Mouse (Mus musculus) forebrain, embryonic 15.5 days (tissue): ENCODE data around the gene Edem2. TPM values are rescaled to one million over a fixed set of nuclear protein-coding genes. Genes with fewer than 3 reads are reported as not detected.

Source experiments
- ATAC-seq: fragments of 200-750 bp; cut with Nextera tagmentation; replicated peaks from 2 replicates; pipeline ENCODE4 v1.8.0; 2017; ENCODE audit warnings: mild to moderate bottlenecking, moderate TSS enrichment, moderate library complexity
- H3K27ac ChIP-seq: fragments of 300-500 bp; sonication (generic); replicated peaks from 2 replicates; pipeline ENCODE4 v1.5.1; 2015; ENCODE audit warnings: mild to moderate bottlenecking, inconsistent platforms
- H3K27me3 ChIP-seq: fragments of 300-500 bp; sonication (generic); 2 replicates; pipeline ENCODE4 v1.6.1; 2015; ENCODE audit warnings: inconsistent platforms
- H3K36me3 ChIP-seq: fragments of 300-500 bp; sonication (generic); 2 replicates; pipeline ENCODE4 v1.6.1; 2015; ENCODE audit warnings: mild to moderate bottlenecking, inconsistent platforms
- H3K4me1 ChIP-seq: fragments of 300-500 bp; sonication (generic); 2 replicates; pipeline ENCODE4 v1.6.1; 2015; ENCODE audit warnings: inconsistent platforms
- H3K4me2 ChIP-seq: fragments of 300-500 bp; sonication (generic); replicated peaks from 2 replicates; pipeline ENCODE4 v1.6.1; 2015; ENCODE audit warnings: mild to moderate bottlenecking, inconsistent platforms
- H3K4me3 ChIP-seq: fragments of 300-500 bp; sonication (generic); 2 replicates; pipeline ENCODE4 v1.5.1; 2015; ENCODE audit warnings: mild to moderate bottlenecking, inconsistent platforms
- H3K9ac ChIP-seq: fragments of 300-500 bp; sonication (generic); replicated peaks from 2 replicates; pipeline ENCODE4 v1.6.1; 2015; ENCODE audit warnings: mild to moderate bottlenecking, inconsistent platforms
- H3K9me3 ChIP-seq: fragments of 300-500 bp; sonication (generic); 2 replicates; pipeline ENCODE4 v1.6.1; 2016; ENCODE audit warnings: inconsistent platforms
- WGBS: fragments of 180-500 bp; shearing (Covaris S2); methylation state at CpG from one replicate; pipeline ENCODE4 v1.1.7; 2015; ENCODE audit warnings: mixed read lengths; 5-methylcytosine and 5-hydroxymethylcytosine counted together
- polyA plus RNA-seq: library from polyadenylated mRNA; unstranded; fragments of >200 nt; fragmentation: Nextera tagmentation; extraction: Ambion mirVana; gene quantifications from 2 replicates; pipeline ENCODE4 v1.2.1, GENCODE M21; 2015

Gene Edem2
- polyA plus RNA-seq, 1 experiment from 2014 or later: 46.5 TPM

DNA sequence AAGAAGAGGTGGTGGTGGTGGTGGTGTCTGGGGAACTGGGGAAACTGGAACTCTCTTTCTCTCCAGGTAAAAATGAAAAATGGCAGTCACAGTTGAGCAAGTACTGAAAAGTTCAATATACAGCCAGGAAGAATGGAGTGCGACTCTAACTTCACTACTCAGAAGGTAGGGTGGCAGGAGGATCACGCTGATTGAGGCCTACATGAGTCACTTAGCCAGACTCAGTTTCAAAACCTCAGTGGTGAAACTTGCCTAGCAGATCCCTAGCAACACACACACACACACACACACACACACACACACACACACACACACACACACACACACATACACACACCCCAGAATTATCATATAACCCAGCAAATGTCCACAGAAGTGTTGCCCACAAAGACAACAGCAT is 47.4 kb downstream of the Edem2 start:
- 98% methylated on average over 2 of the region's 2 CpGs for WGBS
- no peaks in the 10 kb centered on the region for H3K27me3 ChIP-seq
- no peak for ATAC-seq
- H3K9me3 ChIP-seq: no peaks in the 10 kb centered on the region
- no peaks in the 10 kb centered on the region for H3K4me1 ChIP-seq
- H3K9ac ChIP-seq: no peak overlapping the region
- H3K4me2 ChIP-seq: no peak overlapping the region
- H3K27ac ChIP-seq: no peak overlapping the region
- no peak overlapping the region for H3K4me3 ChIP-seq
- H3K36me3 ChIP-seq: peaks cover 3% of the 10 kb centered on the region; the same call in 1 of the 2 replicates

DNA sequence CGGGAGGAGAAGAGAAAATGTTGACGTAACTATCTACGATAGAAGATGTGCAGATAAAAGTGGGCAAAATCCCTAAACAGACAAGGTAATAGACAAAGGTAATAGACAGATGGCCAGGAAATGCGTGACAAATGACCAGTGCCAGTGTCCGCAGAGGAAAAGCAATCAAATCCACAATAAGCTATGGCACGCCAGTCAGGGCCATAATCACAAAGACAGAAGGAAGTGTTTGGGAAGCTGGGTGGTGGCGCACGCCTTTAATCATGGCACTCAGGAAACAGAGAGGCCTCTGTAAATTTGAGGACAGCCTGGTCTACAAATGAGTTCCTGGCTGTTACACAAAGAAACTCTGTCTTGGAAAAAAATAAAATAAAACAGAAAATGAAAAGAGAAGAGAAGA is 48.1 kb downstream of the Edem2 start:
- WGBS: 82% methylated on average over 8 of the region's 8 CpGs

DNA sequence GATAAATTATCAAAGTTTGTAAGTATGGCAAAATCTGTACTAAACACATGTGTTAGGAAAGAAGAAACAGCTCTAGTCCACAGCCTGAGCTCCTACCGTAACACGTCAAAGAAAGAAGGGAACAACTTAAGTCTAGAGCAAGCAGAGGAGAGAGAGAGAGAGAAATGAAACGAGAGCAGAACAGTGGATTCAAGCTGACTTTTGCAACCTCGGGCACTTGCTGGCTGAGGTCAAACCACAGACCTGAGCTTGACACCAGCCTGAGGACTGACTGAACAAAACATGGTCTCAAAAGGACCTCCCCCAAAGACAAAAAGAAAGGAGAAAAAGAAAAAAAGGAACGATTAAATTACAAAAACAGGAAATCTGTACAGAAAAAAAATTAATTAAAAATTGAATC is 48.7 kb downstream of the Edem2 start:
- no peak for ATAC-seq
- H3K9me3 ChIP-seq: no peaks in the 10 kb centered on the region
- 79% methylated on average over 5 of the region's 5 CpGs for WGBS
- H3K9ac ChIP-seq: no peak overlapping the region
- no peaks in the 10 kb centered on the region for H3K27me3 ChIP-seq
- no peak overlapping the region for H3K27ac ChIP-seq
- no peaks in the 10 kb centered on the region for H3K4me1 ChIP-seq
- H3K36me3 ChIP-seq: peaks cover 1% of the 10 kb centered on the region; the same call in 1 of the 2 replicates
- H3K4me3 ChIP-seq: no peak overlapping the region
- no peak overlapping the region for H3K4me2 ChIP-seq

More for the DNA sequence above, 48.1 kb downstream of the Edem2 start:
- ATAC-seq: no peak
- Histone ChIP-seq H3K9me3 (no peaks in the 10 kb centered on the region), H3K4me2 (no peak overlapping the region), H3K4me1 (no peaks in the 10 kb centered on the region), H3K36me3 (peaks cover 3% of the 10 kb centered on the region; the same call in 1 of the 2 replicates), H3K27me3 (no peaks in the 10 kb centered on the region), H3K27ac (no peak overlapping the region), H3K9ac (no peak overlapping the region), H3K4me3 (no peak overlapping the region)

DNA sequence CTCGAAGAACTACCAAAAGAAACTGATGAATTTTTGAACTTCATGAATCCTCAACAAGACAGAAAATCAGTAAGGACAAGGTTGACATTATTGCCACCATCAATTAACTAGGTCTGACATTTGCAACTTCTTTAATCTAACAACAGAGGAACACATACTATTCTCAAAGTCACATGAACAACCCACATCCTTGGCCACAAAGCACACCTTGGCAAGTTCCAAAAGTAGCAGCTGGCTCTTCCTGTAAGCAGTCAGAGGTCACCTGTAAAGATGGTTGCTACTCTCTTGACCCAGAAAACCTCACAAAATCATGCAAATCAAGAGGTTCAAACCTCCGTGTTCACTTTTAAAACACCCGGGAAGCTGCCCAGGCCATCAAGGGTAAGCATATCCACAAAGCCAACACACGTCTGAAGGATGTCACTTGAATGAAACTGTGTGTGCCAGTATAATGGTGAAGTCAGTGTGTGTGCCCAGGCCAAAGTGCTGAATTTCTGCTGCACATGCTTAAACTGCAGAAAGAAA is 49.6 kb downstream of the Edem2 start:
- no peak overlapping the region for H3K27ac ChIP-seq
- H3K4me3 ChIP-seq: no peak overlapping the region
- no peaks in the 10 kb centered on the region for H3K4me1 ChIP-seq
- H3K36me3 ChIP-seq: no peaks in the 10 kb centered on the region
- ATAC-seq: no peak
- H3K9me3 ChIP-seq: no peaks in the 10 kb centered on the region
- H3K9ac ChIP-seq: no peak overlapping the region
- H3K4me2 ChIP-seq: no peak overlapping the region
- 95% methylated on average over 4 of the region's 4 CpGs for WGBS
- H3K27me3 ChIP-seq: no peaks in the 10 kb centered on the region

DNA sequence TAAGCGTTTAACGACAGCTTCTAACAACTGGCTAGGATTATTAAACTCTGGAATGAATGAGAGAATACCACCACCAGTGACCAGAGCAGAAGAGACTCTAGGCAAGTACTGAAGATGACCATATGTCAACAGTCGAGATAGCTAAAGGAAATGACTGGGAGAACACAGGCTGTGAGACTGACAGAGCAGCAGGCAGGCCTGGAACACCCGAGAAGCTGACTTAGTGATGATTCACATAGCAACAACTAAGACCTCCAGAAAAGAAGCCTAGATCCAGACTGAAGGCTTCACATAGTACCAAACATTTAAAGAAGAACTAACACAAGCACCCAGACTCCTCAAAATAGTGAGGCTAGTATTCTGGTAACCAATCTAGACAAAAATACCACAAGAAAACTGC is 54.2 kb downstream of the Edem2 start:
- no peak for ATAC-seq
- no peak overlapping the region for H3K27ac ChIP-seq
- no peak overlapping the region for H3K9ac ChIP-seq
- H3K4me2 ChIP-seq: no peak overlapping the region
- no peak overlapping the region for H3K4me3 ChIP-seq
- H3K4me1 ChIP-seq: no peaks in the 10 kb centered on the region
- no peaks in the 10 kb centered on the region for H3K9me3 ChIP-seq
- WGBS: 77% methylated on average over 4 of the region's 4 CpGs
- H3K36me3 ChIP-seq: peaks cover 23% of the 10 kb centered on the region
- no peaks in the 10 kb centered on the region for H3K27me3 ChIP-seq

DNA sequence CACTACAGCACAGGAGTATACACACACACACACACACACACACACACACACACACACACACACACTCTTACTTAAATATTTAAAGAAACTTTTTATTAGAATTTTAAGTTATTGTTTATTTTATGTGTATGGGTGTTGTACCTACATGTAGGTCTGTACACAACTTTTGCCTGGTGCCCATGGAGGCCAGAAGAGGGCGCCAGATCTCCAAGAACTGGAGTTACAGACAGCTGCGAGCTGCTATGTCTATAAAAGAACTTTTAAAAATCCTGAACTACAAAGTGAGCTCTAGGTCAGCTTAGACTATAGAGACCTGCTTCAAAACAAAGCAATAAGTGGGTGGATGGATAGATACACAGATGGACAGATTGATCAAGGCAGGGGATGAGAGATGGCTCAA is 55.7 kb downstream of the Edem2 start:
- ATAC-seq: no peak
- 25% methylated on average over 2 of the region's 2 CpGs for WGBS

DNA sequence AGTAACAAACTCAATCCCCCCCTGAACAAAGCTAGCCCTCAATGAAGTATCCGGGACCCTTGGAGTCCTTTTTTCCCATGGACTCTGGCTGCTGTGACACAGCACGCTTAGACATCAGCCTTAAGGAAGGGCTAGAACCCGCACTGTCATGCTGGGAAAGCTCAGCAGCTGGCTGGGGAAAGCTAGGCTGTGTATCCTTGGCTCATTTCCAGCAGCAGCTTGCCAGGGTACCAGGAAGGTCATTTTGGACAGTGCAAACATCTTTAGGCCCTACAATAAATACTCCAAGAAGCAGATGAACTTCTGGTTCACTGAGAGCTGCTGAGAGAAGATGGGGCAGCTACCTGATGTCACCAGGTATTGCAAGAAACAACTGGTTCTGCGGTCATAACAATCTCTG is 58.0 kb downstream of the Edem2 start:
- H3K4me1 ChIP-seq: no peaks in the 10 kb centered on the region
- H3K4me2 ChIP-seq: no peak overlapping the region
- H3K27me3 ChIP-seq: no peaks in the 10 kb centered on the region
- 89% methylated on average over 4 of the region's 4 CpGs for WGBS
- H3K9me3 ChIP-seq: no peaks in the 10 kb centered on the region
- H3K4me3 ChIP-seq: no peak overlapping the region
- peaks cover 44% of the 10 kb centered on the region for H3K36me3 ChIP-seq
- H3K9ac ChIP-seq: no peak overlapping the region
- no peak overlapping the region for H3K27ac ChIP-seq
- ATAC-seq: no peak

More for the DNA sequence above, 55.7 kb downstream of the Edem2 start:
- Histone ChIP-seq H3K27me3 (no peaks in the 10 kb centered on the region), H3K4me3 (no peak overlapping the region), H3K9me3 (no peaks in the 10 kb centered on the region), H3K36me3 (peaks cover 26% of the 10 kb centered on the region), H3K9ac (no peak overlapping the region), H3K4me1 (no peaks in the 10 kb centered on the region), H3K27ac (no peak overlapping the region), H3K4me2 (no peak overlapping the region)

DNA sequence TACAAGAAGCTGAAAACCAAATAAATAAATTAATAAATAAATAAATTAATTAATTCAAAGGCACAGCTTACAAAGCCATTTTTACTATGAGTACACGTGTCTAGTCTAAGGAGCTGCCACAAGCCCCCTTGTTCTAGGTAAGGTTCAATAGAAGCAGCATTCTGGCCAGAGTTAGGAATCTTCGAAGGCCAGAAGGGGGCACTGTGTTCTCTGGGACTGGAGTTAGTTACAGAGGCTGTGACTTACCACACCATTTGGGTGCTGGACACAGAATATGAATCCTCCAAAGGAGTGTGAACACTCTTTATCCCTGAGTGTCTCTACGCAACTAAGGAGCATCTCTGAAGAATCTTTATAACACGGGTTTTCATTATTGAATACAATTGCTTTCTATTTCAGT is 60.8 kb downstream of the Edem2 start:
- no peak overlapping the region for H3K4me3 ChIP-seq

DNA sequence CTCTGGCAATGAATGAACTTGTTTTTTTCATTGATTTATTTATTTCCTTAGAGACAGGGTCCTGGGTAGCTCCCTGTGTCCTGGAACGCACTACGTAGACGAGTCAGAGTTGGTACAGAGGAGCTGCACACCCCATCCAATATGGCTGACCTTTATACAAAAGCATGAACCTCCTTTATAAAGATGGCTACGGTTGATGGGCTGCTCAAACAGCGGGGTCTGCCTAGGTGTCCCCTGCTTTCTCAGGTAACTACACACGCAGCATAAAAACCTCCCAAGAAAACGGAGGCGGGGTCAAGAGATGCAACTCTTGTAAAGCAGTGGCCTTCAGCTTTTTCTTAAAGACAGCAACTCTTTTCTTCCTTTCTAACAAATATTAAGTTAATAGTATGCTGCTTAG is 61.4 kb downstream of the Edem2 start:
- Histone ChIP-seq H3K27me3 (no peaks in the 10 kb centered on the region), H3K27ac (no peak overlapping the region), H3K9ac (no peak overlapping the region), H3K4me3 (no peak overlapping the region), H3K4me2 (no peak overlapping the region), H3K4me1 (no peaks in the 10 kb centered on the region), H3K36me3 (peaks cover 73% of the 10 kb centered on the region), H3K9me3 (no peaks in the 10 kb centered on the region)
- ATAC-seq: no peak
- WGBS: 96% methylated on average over 8 of the region's 8 CpGs

More for the DNA sequence above, 60.8 kb downstream of the Edem2 start:
- H3K36me3 ChIP-seq: peaks cover 72% of the 10 kb centered on the region
- no peak overlapping the region for H3K27ac ChIP-seq
- 82% methylated on average over 4 of the region's 4 CpGs for WGBS
- ATAC-seq: no peak
- H3K27me3 ChIP-seq: no peaks in the 10 kb centered on the region
- H3K4me1 ChIP-seq: no peaks in the 10 kb centered on the region
- no peak overlapping the region for H3K9ac ChIP-seq
- no peak overlapping the region for H3K4me2 ChIP-seq
- H3K9me3 ChIP-seq: no peaks in the 10 kb centered on the region

DNA sequence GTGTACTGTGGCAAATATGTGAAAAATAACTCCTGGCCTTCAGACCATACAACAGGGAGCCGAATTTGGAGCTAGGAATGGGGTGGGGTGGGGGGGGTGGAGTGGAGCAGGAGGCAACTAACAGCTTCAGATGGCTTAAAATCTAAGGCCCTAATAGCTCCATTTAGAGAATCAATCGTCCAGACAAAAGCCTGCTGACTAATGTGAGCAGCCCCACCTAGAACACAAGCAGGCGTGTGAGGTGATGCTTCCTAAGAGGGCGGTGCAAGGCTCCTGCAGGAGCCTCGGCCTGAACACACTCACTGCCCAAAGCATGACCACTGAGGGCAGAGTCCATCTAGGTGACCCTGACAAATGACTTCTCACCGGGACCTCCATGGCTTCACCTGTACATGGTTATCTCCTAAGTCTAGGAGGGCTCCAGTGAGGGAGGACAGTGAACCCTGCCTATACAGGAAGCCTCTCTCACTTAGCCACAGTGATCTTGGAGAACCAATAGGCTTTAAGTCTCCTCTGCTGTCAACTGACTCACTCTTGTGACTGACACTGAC is 65.3 kb downstream of the Edem2 start:
- H3K4me2 ChIP-seq: no peak overlapping the region
- no peak overlapping the region for H3K4me3 ChIP-seq
- H3K9me3 ChIP-seq: no peaks in the 10 kb centered on the region
- H3K9ac ChIP-seq: no peak overlapping the region
- peaks cover 76% of the 10 kb centered on the region for H3K36me3 ChIP-seq
- ATAC-seq: no peak
- H3K27ac ChIP-seq: no peak overlapping the region
- H3K27me3 ChIP-seq: no peaks in the 10 kb centered on the region
- 83% methylated on average over 6 of the region's 6 CpGs for WGBS
- no peaks in the 10 kb centered on the region for H3K4me1 ChIP-seq

DNA sequence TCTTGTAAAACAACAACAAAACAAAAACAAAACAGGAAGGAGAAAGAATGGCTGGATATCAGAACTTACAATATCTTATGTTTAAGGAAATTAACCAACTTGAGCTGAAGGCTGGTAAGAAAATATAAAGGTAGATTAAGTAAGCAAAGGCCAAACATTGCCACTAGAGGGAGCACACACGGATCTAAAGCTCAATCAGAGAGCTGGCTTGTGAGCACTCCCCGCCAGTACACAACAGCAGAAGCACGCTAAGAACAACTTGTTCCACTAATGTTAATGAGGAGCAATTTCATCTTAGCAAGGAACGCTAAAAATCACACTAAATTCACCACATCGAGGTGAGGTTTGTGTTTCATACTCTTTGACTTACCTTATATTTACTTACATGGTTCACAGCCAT is 66.2 kb downstream of the Edem2 start:
- H3K36me3 ChIP-seq: peaks cover 78% of the 10 kb centered on the region
- no peaks in the 10 kb centered on the region for H3K27me3 ChIP-seq
- H3K27ac ChIP-seq: no peak overlapping the region
- no peak for ATAC-seq
- H3K9ac ChIP-seq: no peak overlapping the region
- no peaks in the 10 kb centered on the region for H3K4me1 ChIP-seq
- 20% methylated on average over 5 of the region's 5 CpGs for WGBS
- no peaks in the 10 kb centered on the region for H3K9me3 ChIP-seq
- H3K4me3 ChIP-seq: no peak overlapping the region
- no peak overlapping the region for H3K4me2 ChIP-seq

DNA sequence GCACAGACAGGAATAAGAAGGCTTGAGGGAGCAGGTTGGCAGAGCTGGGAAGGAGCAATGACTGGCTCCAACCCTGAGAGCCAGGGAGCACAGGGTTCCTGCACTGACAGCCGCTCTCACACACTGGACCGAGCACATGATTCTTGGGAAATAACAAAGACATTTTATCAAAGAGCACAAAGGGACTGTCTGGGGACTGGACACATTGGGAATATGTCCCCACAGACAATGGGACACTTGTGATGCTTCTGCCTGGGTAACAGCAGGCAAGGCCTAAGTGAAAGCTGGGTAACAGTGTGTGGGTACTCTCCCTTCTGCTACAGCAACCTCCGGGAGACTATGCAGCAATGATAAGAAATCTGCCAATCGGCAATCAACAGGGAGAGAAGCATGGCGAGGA is 66.9 kb downstream of the Edem2 start:
- H3K4me1 ChIP-seq: no peaks in the 10 kb centered on the region
- no peak overlapping the region for H3K4me3 ChIP-seq
- no peak overlapping the region for H3K9ac ChIP-seq
- H3K36me3 ChIP-seq: peaks cover 78% of the 10 kb centered on the region
- H3K27ac ChIP-seq: no peak overlapping the region
- H3K9me3 ChIP-seq: no peaks in the 10 kb centered on the region
- no peak for ATAC-seq
- WGBS: 84% methylated on average over 5 of the region's 5 CpGs
- no peak overlapping the region for H3K4me2 ChIP-seq
- no peaks in the 10 kb centered on the region for H3K27me3 ChIP-seq

DNA sequence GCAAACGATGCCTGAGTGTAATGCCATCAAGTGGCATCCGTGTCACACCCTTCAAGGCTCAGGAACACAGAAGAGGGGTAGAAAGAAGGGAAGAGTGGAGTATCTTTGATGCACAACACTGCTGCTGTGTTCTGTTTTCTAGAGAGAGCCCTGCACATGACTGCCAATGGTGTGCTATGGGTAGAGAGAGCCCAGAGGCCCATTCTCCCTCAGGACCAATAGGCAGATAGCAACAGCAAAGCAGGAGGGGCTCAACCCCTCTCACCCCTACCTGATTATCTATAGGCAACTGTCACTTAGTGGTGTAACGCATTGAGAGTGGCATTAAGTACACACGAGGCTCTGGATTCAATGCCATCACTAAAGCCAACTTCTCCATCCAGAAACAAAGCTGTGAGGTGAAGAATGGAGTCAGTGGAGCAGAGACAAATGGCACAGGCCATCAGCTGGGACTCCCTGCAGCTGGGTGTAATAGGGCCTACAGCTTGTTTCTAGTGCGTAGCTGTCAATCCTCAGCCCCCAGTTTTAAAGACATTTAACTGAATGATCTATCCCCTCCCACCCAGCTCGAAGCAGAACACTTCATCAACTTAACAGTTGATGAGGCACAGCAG is 73.4 kb downstream of the Edem2 start:
- 27% methylated on average over 6 of the region's 6 CpGs for WGBS
- H3K4me2 ChIP-seq: no peak overlapping the region
- H3K27me3 ChIP-seq: no peaks in the 10 kb centered on the region
- H3K36me3 ChIP-seq: peaks cover 77% of the 10 kb centered on the region
- no peak for ATAC-seq
- H3K4me3 ChIP-seq: no peak overlapping the region
- H3K9ac ChIP-seq: no peak overlapping the region
- H3K27ac ChIP-seq: no peak overlapping the region; the same call in 1 of the 2 replicates
- no peaks in the 10 kb centered on the region for H3K4me1 ChIP-seq
- no peaks in the 10 kb centered on the region for H3K9me3 ChIP-seq
